Mouse (Mus musculus) small intestine, adult 2 months (tissue): ENCODE measurements around the gene Tmem150a. TPM values are rescaled to one million over a fixed set of nuclear protein-coding genes. Genes with fewer than 3 reads are reported as not detected.

ENCODE experiments used
- H3K27ac ChIP-seq: fragments of 200-500 bp; 2 replicates; pipeline ENCODE4 v1.5.1; 2012; ENCODE audit warnings: low read depth, low read length, control low read depth, inconsistent platforms; ENCODE audit not compliant: insufficient read depth
- H3K27me3 ChIP-seq: fragments of 200-500 bp; 2 replicates; pipeline ENCODE4 v1.6.1; 2012; ENCODE audit warnings: mild to moderate bottlenecking, moderate library complexity, low read length, inconsistent platforms; ENCODE audit not compliant: control insufficient read depth, insufficient read depth
- H3K36me3 ChIP-seq: fragments of 200-500 bp; 2 replicates; pipeline ENCODE4 v1.6.1; 2012; ENCODE audit warnings: mild to moderate bottlenecking, low read length, control low read depth, inconsistent platforms; ENCODE audit not compliant: control insufficient read depth, insufficient read depth
- H3K4me1 ChIP-seq: fragments of 200-500 bp; 2 replicates; pipeline ENCODE4 v1.6.1; 2012; ENCODE audit warnings: low read length, inconsistent platforms, mixed read lengths; ENCODE audit not compliant: control insufficient read depth, insufficient read depth, insufficient read length
- H3K4me3 ChIP-seq: fragments of 200-500 bp; 2 replicates; pipeline ENCODE4 v1.5.1; 2012; ENCODE audit warnings: low read depth, mild to moderate bottlenecking, control low read depth, inconsistent platforms, low read length, moderate library complexity
- CTCF ChIP-seq: fragments of 200-500 bp; IDR thresholded peaks from 2 replicates; pipeline ENCODE4 v1.5.1; 2012; ENCODE audit warnings: low read depth, mild to moderate bottlenecking, control low read depth, inconsistent platforms, low read length, moderate library complexity, mixed read lengths; ENCODE audit not compliant: insufficient replicate concordance, insufficient read length; ENCODE audit errors: extremely low read depth
- POLR2A ChIP-seq: fragments of 200-500 bp; IDR thresholded peaks from 2 replicates; pipeline ENCODE4 v1.6.1; 2012; ENCODE audit warnings: low read depth, mild to moderate bottlenecking, control low read depth, inconsistent platforms, low read length, moderate library complexity
- WGBS: fragments of 180-500 bp; shearing (Covaris S2); methylation state at CpG from one replicate; pipeline ENCODE4 v1.1.7; 2018; 5-methylcytosine and 5-hydroxymethylcytosine counted together
- polyA plus RNA-seq: library from polyadenylated mRNA; depleted of rRNA; stranded (reverse); fragments of >200 nt; gene quantifications from 2 replicates; pipeline ENCODE4 v1.2.3, GENCODE M21; 2012

Tmem150a gene
- polyA plus RNA-seq, 1 experiment: 31.8 TPM

- no peak for TF ChIP-seq POLR2A
- no peak for TF ChIP-seq CTCF
- Histone ChIP-seq H3K27ac (peak overlapping the region; percentile 98), H3K36me3 (peaks cover 21% of the 10 kb centered on the region), H3K4me1 (peaks cover 4% of the 10 kb centered on the region; the same call in 1 of the 2 replicates), H3K27me3 (no peaks in the 10 kb centered on the region), H3K4me3 (peak overlapping the region; percentile 79)
- WGBS: 1% methylated on average over 13 of the region's 13 CpGs
Observed at GRCm38 (mm10) chr6:72389471-72389940, 34.3 kb downstream of the Tmem150a start.

GRCm38 (mm10) chr6:72389941-72390771 lies 34.9 kb downstream of the Tmem150a start, which contains the start of gene Vamp8:
Gene Vamp8, minus strand, starts transcription at chr6:72390703.
- Histone ChIP-seq H3K27ac (peak within 1 kb of the TSS; percentile 98), H3K4me3 (peak within 1 kb of the TSS; percentile 79), H3K4me1 (peaks cover 4% of the 10 kb centered on the region; the same call in 1 of the 2 replicates), H3K27me3 (no peaks in the 10 kb centered on the region), H3K36me3 (peaks cover 17% of the 10 kb centered on the region)
- WGBS: under 1% methylated on average over 33 of the region's 33 CpGs
- TF ChIP-seq POLR2A (peak; percentile 39; the same call in 1 of the 2 replicates), CTCF (peak; percentile 43; the same call in 1 of the 2 replicates)

DNA sequence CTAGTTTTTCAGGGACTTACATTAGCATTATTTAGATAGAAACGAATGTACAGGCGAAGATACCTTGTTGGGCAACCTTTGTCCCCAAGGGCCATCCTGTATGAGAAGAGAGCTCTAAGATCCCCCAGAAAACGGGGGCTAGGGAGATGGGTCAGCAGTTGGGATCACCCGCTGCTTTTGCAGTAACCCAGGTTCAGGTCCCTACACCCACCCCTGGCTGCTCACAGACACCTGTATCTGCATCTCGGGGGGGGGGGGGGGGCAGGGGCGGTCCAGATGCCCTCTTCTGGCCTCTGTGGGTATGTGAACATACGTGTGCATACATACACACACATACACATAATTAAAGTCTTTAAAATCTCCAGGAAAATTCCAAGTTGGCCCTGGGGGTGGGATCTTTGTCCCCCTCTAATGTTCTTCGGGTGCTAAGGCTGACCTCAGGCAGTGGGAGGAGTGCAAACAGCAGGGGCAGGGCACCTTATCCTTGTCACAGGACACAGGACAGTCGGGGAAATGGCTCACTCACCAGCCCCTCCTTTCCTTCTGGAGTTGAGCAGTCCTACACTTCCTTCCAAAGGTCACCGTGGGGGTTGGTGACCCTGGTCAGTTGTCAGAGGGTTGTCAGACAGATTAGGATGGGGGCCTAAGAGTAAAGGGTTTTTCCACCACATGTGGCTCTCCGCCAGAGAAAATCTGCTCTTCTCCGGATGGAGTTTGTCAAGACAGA lies 35.7 kb downstream of the Tmem150a start:
- Histone ChIP-seq H3K4me1 (peaks cover 4% of the 10 kb centered on the region; the same call in 1 of the 2 replicates), H3K27me3 (no peaks in the 10 kb centered on the region), H3K27ac (peak overlapping the region; percentile 98), H3K36me3 (peaks cover 12% of the 10 kb centered on the region), H3K4me3 (peak overlapping the region; percentile 79)
- TF ChIP-seq POLR2A (no peak), CTCF (no peak)
- WGBS: 20% methylated on average over 12 of the region's 12 CpGs

DNA sequence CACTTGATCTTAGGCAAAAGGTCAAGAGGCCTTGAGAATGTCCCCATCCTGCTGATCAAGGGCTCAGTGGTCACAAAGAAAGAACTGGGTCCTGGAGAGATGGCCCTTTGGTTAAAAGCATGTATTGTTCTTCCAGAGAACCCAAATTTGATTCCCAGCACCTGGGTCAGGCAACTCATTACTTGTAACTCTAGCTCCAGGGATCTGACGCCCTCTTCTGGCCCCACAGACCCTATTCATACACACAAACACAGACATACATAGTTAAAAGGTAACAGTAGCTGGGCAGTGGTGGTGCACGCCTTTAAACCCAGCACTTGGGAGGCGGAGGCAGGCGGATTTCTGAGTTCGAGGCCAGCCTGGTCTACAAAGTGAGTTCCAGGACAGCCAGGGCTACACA lies 37.1 kb downstream of the Tmem150a start:
- WGBS: 91% methylated on average over 5 of the region's 5 CpGs
- Histone ChIP-seq H3K27me3 (no peaks in the 10 kb centered on the region), H3K4me1 (peaks cover 4% of the 10 kb centered on the region; the same call in 1 of the 2 replicates), H3K4me3 (no peak overlapping the region), H3K27ac (no peak overlapping the region), H3K36me3 (peaks cover 7% of the 10 kb centered on the region; the same call in 1 of the 2 replicates)
- TF ChIP-seq POLR2A (no peak), CTCF (no peak)

- H3K4me1 ChIP-seq: no peaks in the 10 kb centered on the region
- H3K36me3 ChIP-seq: no peaks in the 10 kb centered on the region
- no peak overlapping the region for H3K27ac ChIP-seq
- no peak for TF ChIP-seq CTCF
- no peak for TF ChIP-seq POLR2A
- 76% methylated on average over 10 of the region's 10 CpGs for WGBS
- H3K27me3 ChIP-seq: no peaks in the 10 kb centered on the region
- no peak overlapping the region for H3K4me3 ChIP-seq
Observed at GRCm38 (mm10) chr6:72396837-72397251, 41.6 kb downstream of the Tmem150a start.

DNA sequence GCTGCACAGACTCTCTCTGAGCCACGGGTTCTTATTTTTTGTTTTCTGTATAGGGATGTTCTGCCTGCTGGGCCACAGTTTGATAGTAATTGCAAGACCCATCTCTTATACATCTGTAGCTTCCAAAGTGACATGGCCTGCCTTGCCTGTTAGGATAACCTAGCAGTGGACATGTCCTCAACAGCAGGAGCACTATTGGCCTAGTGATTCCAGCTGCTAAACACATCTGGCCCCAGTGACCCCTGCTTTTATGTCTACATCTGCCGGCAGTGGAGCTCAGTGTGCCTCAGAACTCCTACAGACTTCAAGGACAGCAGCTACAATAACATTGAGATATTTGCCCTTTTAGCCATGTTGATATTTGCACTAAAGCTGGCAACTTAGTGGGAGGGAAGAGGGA lies 44.7 kb downstream of the Tmem150a start:
- H3K27ac ChIP-seq: no peak overlapping the region
- no peak overlapping the region for H3K4me3 ChIP-seq
- no peaks in the 10 kb centered on the region for H3K27me3 ChIP-seq
- H3K4me1 ChIP-seq: no peaks in the 10 kb centered on the region
- no peak for TF ChIP-seq POLR2A
- no peak for TF ChIP-seq CTCF
- H3K36me3 ChIP-seq: no peaks in the 10 kb centered on the region
- 67% methylated on average over 2 of the region's 2 CpGs for WGBS

GRCm38 (mm10) chr6:72401875-72402274 lies 46.6 kb downstream of the Tmem150a start:
- 9% methylated on average over 7 of the region's 7 CpGs for WGBS
- Histone ChIP-seq H3K27ac (no peak overlapping the region), H3K36me3 (no peaks in the 10 kb centered on the region), H3K27me3 (no peaks in the 10 kb centered on the region), H3K4me3 (no peak overlapping the region), H3K4me1 (no peaks in the 10 kb centered on the region)
- no peak for TF ChIP-seq POLR2A
- peak; percentile 88; the same call in 1 of the 2 replicates for TF ChIP-seq CTCF
